Mouse (Mus musculus) intestine, embryonic 14.5 days (tissue): ENCODE measurements around the gene Fam129a. TPM values are rescaled to one million over a fixed set of nuclear protein-coding genes. Genes with fewer than 3 reads are reported as not detected.

Source experiments
- ATAC-seq: fragments of 200-750 bp; cut with Nextera tagmentation; replicated peaks from 2 replicates; pipeline ENCODE4 v1.8.0; 2017; ENCODE audit warnings: low read depth, moderate number of reproducible peaks, moderate TSS enrichment, moderate library complexity; ENCODE audit not compliant: low FRiP score, low TSS enrichment
- DNase-seq: peaks from one replicate; pipeline ENCODE4 v3.0.0-alpha.2; 2018; ENCODE audit warnings: low spot score
- H3K27ac ChIP-seq: fragments of 300-500 bp; sonication (generic); 2 replicates; pipeline ENCODE4 v1.5.1; 2014; ENCODE audit warnings: low read depth, mild to moderate bottlenecking, control low read depth
- H3K27me3 ChIP-seq: fragments of 300-500 bp; sonication (generic); replicated peaks from 2 replicates; pipeline ENCODE4 v1.6.1; 2014; ENCODE audit warnings: low read length, control low read depth; ENCODE audit not compliant: control insufficient read depth, insufficient read depth
- H3K36me3 ChIP-seq: fragments of 300-500 bp; sonication (generic); 2 replicates; pipeline ENCODE4 v1.6.1; 2014; ENCODE audit warnings: low read length, control low read depth; ENCODE audit not compliant: control insufficient read depth, insufficient read depth
- H3K4me1 ChIP-seq: fragments of 300-500 bp; sonication (generic); replicated peaks from 2 replicates; pipeline ENCODE4 v1.6.1; 2014; ENCODE audit warnings: low read length, control low read depth, mixed read lengths; ENCODE audit not compliant: control insufficient read depth, insufficient read depth
- H3K4me2 ChIP-seq: fragments of 300-500 bp; sonication (generic); 2 replicates; pipeline ENCODE4 v1.6.1; 2014; ENCODE audit warnings: low read length
- H3K4me3 ChIP-seq: fragments of 300-500 bp; sonication (generic); 2 replicates; pipeline ENCODE4 v1.5.1; 2014; ENCODE audit warnings: low read depth, low read length, control low read depth, mixed read lengths
- H3K9ac ChIP-seq: fragments of 300-500 bp; sonication (generic); 2 replicates; pipeline ENCODE4 v1.6.1; 2014; ENCODE audit warnings: mild to moderate bottlenecking, low read length
- H3K9me3 ChIP-seq: fragments of 300-500 bp; sonication (generic); 2 replicates; pipeline ENCODE4 v1.6.1; 2016; ENCODE audit warnings: low read length, control low read depth; ENCODE audit not compliant: control insufficient read depth
- WGBS: fragments of 180-500 bp; shearing (Covaris S2); extraction: QIAGEN DNeasy Blood & Tissue Kit; methylation state at CpG from one replicate; pipeline ENCODE4 v1.1.7; 2014; 5-methylcytosine and 5-hydroxymethylcytosine counted together
- polyA plus RNA-seq: library from polyadenylated mRNA; unstranded; fragments of >200 nt; fragmentation: Nextera tagmentation; extraction: Ambion mirVana; gene quantifications from 2 replicates; pipeline ENCODE4 v1.2.1, GENCODE M21; 2014

Gene Fam129a
- polyA plus RNA-seq, 1 experiment from 2014 or later: 5.2 TPM

GRCm38 (mm10) chr1:151580200-151580982 is 9.4 kb downstream of the Fam129a start:
- Histone ChIP-seq H3K9me3 (no peaks in the 10 kb centered on the region), H3K9ac (no peak overlapping the region), H3K27ac (no peak overlapping the region), H3K4me1 (no peaks in the 10 kb centered on the region; the same call in 1 of the 2 replicates), H3K4me2 (no peak overlapping the region), H3K4me3 (no peak overlapping the region), H3K36me3 (no peaks in the 10 kb centered on the region), H3K27me3 (no peaks in the 10 kb centered on the region)
- 69% methylated on average over 8 of the region's 8 CpGs for WGBS
- DNase-seq (no peak), ATAC-seq (no peak)

GRCm38 (mm10) chr1:151581454-151581853 is 10.5 kb downstream of the Fam129a start:
- Histone ChIP-seq H3K27ac (no peak overlapping the region), H3K4me3 (no peak overlapping the region), H3K9ac (no peak overlapping the region), H3K9me3 (no peaks in the 10 kb centered on the region), H3K4me1 (no peaks in the 10 kb centered on the region; the same call in 1 of the 2 replicates), H3K36me3 (no peaks in the 10 kb centered on the region), H3K27me3 (no peaks in the 10 kb centered on the region), H3K4me2 (no peak overlapping the region)
- 74% methylated on average over 6 of the region's 6 CpGs for WGBS
- DNase-seq (no peak), ATAC-seq (no peak)

GRCm38 (mm10) chr1:151581977-151582376 is 11.0 kb downstream of the Fam129a start:
- Histone ChIP-seq H3K4me3 (no peak overlapping the region), H3K27ac (no peak overlapping the region), H3K27me3 (no peaks in the 10 kb centered on the region), H3K9ac (no peak overlapping the region), H3K4me2 (no peak overlapping the region), H3K36me3 (no peaks in the 10 kb centered on the region), H3K9me3 (no peaks in the 10 kb centered on the region), H3K4me1 (no peaks in the 10 kb centered on the region; the same call in 1 of the 2 replicates)
- ATAC-seq: no peak
- WGBS: 85% methylated on average over 4 of the region's 4 CpGs
- DNase-seq: no peak

GRCm38 (mm10) chr1:151583457-151584181 is 12.6 kb downstream of the Fam129a start:
- Histone ChIP-seq H3K4me1 (no peaks in the 10 kb centered on the region; the same call in 1 of the 2 replicates), H3K9ac (no peak overlapping the region), H3K36me3 (no peaks in the 10 kb centered on the region), H3K9me3 (no peaks in the 10 kb centered on the region), H3K27me3 (no peaks in the 10 kb centered on the region), H3K4me3 (no peak overlapping the region), H3K27ac (no peak overlapping the region), H3K4me2 (no peak overlapping the region)
- DNase-seq (no peak), ATAC-seq (no peak)
- WGBS: 60% methylated on average over 8 of the region's 8 CpGs

- Histone ChIP-seq H3K4me2 (no peak overlapping the region), H3K4me1 (no peaks in the 10 kb centered on the region; the same call in 1 of the 2 replicates), H3K9ac (no peak overlapping the region), H3K4me3 (no peak overlapping the region), H3K27me3 (no peaks in the 10 kb centered on the region), H3K9me3 (no peaks in the 10 kb centered on the region), H3K27ac (no peak overlapping the region), H3K36me3 (no peaks in the 10 kb centered on the region)
- WGBS: 22% methylated on average over 1 of the region's 1 CpGs
- DNase-seq (no peak), ATAC-seq (no peak)
Observed at GRCm38 (mm10) chr1:151584182-151584471, 13.1 kb downstream of the Fam129a start.

- no peak overlapping the region for H3K4me2 ChIP-seq
Observed at GRCm38 (mm10) chr1:151584565-151585216, 13.7 kb downstream of the Fam129a start.

GRCm38 (mm10) chr1:151585647-151586046 is 14.7 kb downstream of the Fam129a start:
- no peak overlapping the region for H3K27ac ChIP-seq
- 79% methylated on average over 4 of the region's 4 CpGs for WGBS
- no peaks in the 10 kb centered on the region for H3K36me3 ChIP-seq
- H3K9ac ChIP-seq: no peak overlapping the region
- ATAC-seq (no peak), DNase-seq (no peak)
- H3K4me2 ChIP-seq: no peak overlapping the region
- H3K27me3 ChIP-seq: no peaks in the 10 kb centered on the region
- no peaks in the 10 kb centered on the region; the same call in 1 of the 2 replicates for H3K4me1 ChIP-seq
- H3K9me3 ChIP-seq: no peaks in the 10 kb centered on the region
- no peak overlapping the region for H3K4me3 ChIP-seq

More at GRCm38 (mm10) chr1:151584565-151585216, 13.7 kb downstream of the Fam129a start:
- Histone ChIP-seq H3K27ac (no peak overlapping the region), H3K9ac (no peak overlapping the region), H3K4me3 (no peak overlapping the region), H3K4me1 (no peaks in the 10 kb centered on the region; the same call in 1 of the 2 replicates), H3K9me3 (no peaks in the 10 kb centered on the region), H3K27me3 (no peaks in the 10 kb centered on the region), H3K36me3 (no peaks in the 10 kb centered on the region)
- ATAC-seq (no peak), DNase-seq (no peak)
- WGBS: 73% methylated on average over 11 of the region's 11 CpGs

- Histone ChIP-seq H3K36me3 (no peaks in the 10 kb centered on the region), H3K9me3 (no peaks in the 10 kb centered on the region), H3K4me2 (no peak overlapping the region), H3K27ac (no peak overlapping the region), H3K4me3 (no peak overlapping the region), H3K4me1 (no peaks in the 10 kb centered on the region), H3K9ac (no peak overlapping the region), H3K27me3 (no peaks in the 10 kb centered on the region)
- DNase-seq (no peak), ATAC-seq (no peak)
- WGBS: 65% methylated on average over 13 of the region's 13 CpGs
Observed at GRCm38 (mm10) chr1:151592085-151593017, 21.4 kb downstream of the Fam129a start.
